Mouse (Mus musculus) CD4-positive naive resting alpha-beta T cell, adult 76 days (primary cell): ENCODE data around the gene Wdr76. TPM values are rescaled to one million over a fixed set of nuclear protein-coding genes. Genes with fewer than 3 reads are reported as not detected.

Source experiments
- total RNA-seq: library from RNA; stranded (reverse); gene quantifications from one replicate; pipeline ENCODE4 v1.2.4, GENCODE M21; 2023

The Wdr76 gene
- total RNA-seq, result 14.7 TPM

DNA sequence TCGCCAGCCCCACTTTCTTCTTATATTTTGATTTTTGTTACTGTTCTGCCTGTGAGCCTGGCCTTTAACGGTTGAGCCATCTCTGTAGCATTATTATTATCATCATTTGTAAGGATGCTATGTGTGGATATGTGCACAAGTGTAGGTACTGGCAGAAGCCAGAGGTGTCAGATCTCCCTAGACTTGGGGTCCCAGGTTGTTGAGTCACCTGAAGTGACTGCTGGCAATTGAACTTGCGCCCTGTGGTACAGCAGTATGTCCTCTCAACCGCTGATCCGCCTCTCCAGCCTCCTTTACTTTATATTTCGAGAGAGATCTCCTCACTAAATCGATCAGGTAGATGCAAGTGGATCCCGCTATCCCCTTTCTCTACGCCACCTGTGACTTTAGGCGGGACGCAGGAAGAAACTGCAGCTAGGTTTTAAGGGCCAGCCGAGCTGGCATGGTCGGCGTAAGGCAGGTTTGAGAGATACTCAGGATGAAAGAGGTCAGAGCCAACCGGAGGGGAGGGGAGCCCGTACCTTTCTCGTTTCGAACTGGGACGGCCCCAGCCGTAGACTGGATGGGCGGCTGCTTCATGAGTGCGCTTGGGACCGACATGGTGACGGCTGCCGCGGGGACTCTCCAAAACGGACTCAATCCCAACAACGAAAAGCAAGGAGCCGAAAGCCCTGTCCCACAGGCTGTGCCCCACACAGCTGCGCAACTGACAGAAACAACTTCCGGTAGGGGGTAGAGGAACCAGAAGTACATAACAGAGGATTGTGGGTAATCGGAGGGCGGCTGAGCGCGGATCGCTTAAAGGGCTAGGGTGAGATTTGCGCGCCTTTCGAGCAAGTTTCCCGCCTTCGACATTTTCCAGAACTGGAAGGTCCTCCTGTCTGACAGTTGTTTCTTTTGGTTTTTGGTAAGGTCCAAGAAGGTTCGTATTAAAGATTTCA is at the start of gene Wdr76, which contains the start of gene Mfap1a:
Wdr76 (plus strand) TSS at position 782 of the 941 bp plus-strand sequence.
Mfap1a (minus strand) TSS at position 724 of the 941 bp plus-strand sequence.

GRCm38 (mm10) chr2:121473301-121474179 is 33.0 kb upstream of the Wdr76 start, which contains the start of gene Mfap1b:
TSS of gene Mfap1b (minus strand) at chr2:121474067.

Other genes starting within 250 kb of the Wdr76 start
- 73.1 TPM for gene Trp53bp1, start 235.3 kb upstream of the Wdr76 start, total RNA-seq
- gene Map1a, start 217.1 kb upstream of the Wdr76 start, total RNA-seq, result 0.09 TPM
- 16.9 TPM for gene Ppip5k1, start 151.3 kb upstream of the Wdr76 start, total RNA-seq
- gene Ckmt1, start 149.0 kb upstream of the Wdr76 start, total RNA-seq, result not detected
- gene Strc, start 119.6 kb upstream of the Wdr76 start, total RNA-seq, result 1.1 TPM
- gene Pdia3, start 92.9 kb upstream of the Wdr76 start, total RNA-seq, result 153 TPM
- 3.3 TPM for gene Catsper2, start 92.9 kb upstream of the Wdr76 start, total RNA-seq
- gene Ell3, start 62.4 kb upstream of the Wdr76 start, total RNA-seq, result 5.5 TPM
- gene Serf2, start 57.5 kb upstream of the Wdr76 start, total RNA-seq, result 275 TPM
- 44.1 TPM for gene Hypk, start 53.4 kb upstream of the Wdr76 start, total RNA-seq
- gene Serinc4, start 49.9 kb upstream of the Wdr76 start, total RNA-seq, result 0.67 TPM
- gene Mfap1b, start 32.7 kb upstream of the Wdr76 start, total RNA-seq, result 41.8 TPM
- 48.4 TPM for gene Mfap1a, start 58 bp upstream of the Wdr76 start, total RNA-seq